Mouse (Mus musculus): ENCODE data around the gene Hist1h2bg. TPM values are rescaled to one million over a fixed set of nuclear protein-coding genes. Genes with fewer than 3 reads are reported as not detected.

Gene Hist1h2bg
- polyA plus RNA-seq, 1 experiment = 9.9 TPM

- H3K79me3 ChIP-seq (ENCODE audit: low read depth) = no peaks in the 10 kb centered on the region
- no peaks in the 10 kb centered on the region for H3K79me2 ChIP-seq (ENCODE audit: control insufficient read depth, insufficient read depth)
- H3K27me3 ChIP-seq (ENCODE audit: control insufficient read depth, insufficient read depth, insufficient read length) = no peaks in the 10 kb centered on the region
Observed at GRCm38 (mm10) chr13:23595185-23595584, 24.0 kb downstream of the Hist1h2bg start.

GRCm38 (mm10) chr13:23595622-23596372 is 24.6 kb downstream of the Hist1h2bg start:
- Histone ChIP-seq H3ac (ENCODE audit: control insufficient read depth, insufficient read length, low read depth) (no peak overlapping the region), H3K4me3 (ENCODE audit: insufficient read depth, poor library complexity, severe bottlenecking) (no peak overlapping the region), H3K36me3 (ENCODE audit: control insufficient read depth, insufficient read depth) (no peaks in the 10 kb centered on the region), H3K79me2 (ENCODE audit: control insufficient read depth, insufficient read depth) (no peaks in the 10 kb centered on the region), H3K79me3 (ENCODE audit: low read depth) (no peaks in the 10 kb centered on the region), H3K27me3 (ENCODE audit: control insufficient read depth, insufficient read depth, insufficient read length) (no peaks in the 10 kb centered on the region)
- no peak for TF ChIP-seq FOSL1 (IDR thresholded peaks at IDR 0.05; ENCODE audit: insufficient read depth, low read length, poor library complexity, severe bottlenecking)
- TF ChIP-seq MAX (IDR thresholded peaks at IDR 0.05) = no peak
- TF ChIP-seq CTCF (IDR thresholded peaks at IDR 0.05; ENCODE audit: control insufficient read depth, insufficient read depth, insufficient read length) = no peak
- no peak for TF ChIP-seq CEBPB (IDR thresholded peaks at IDR 0.05; ENCODE audit: low read depth)
- TF ChIP-seq MYOG (IDR thresholded peaks at IDR 0.05; ENCODE audit: control insufficient read depth, extremely low read depth, insufficient read length) = no peak

More at GRCm38 (mm10) chr13:23595185-23595584, 24.0 kb downstream of the Hist1h2bg start:
- Histone ChIP-seq H3ac (ENCODE audit: control insufficient read depth, insufficient read length, low read depth) (no peak overlapping the region), H3K36me3 (ENCODE audit: control insufficient read depth, insufficient read depth) (no peaks in the 10 kb centered on the region), H3K4me3 (ENCODE audit: insufficient read depth, poor library complexity, severe bottlenecking) (no peak overlapping the region)
- TF ChIP-seq CEBPB (IDR thresholded peaks at IDR 0.05; ENCODE audit: low read depth) (no peak), CTCF (IDR thresholded peaks at IDR 0.05; ENCODE audit: control insufficient read depth, insufficient read depth, insufficient read length) (no peak), FOSL1 (IDR thresholded peaks at IDR 0.05; ENCODE audit: insufficient read depth, low read length, poor library complexity, severe bottlenecking) (no peak), MAX (IDR thresholded peaks at IDR 0.05) (no peak), MYOG (IDR thresholded peaks at IDR 0.05; ENCODE audit: control insufficient read depth, extremely low read depth, insufficient read length) (no peak), MYOD1 (IDR thresholded peaks at IDR 0.05; ENCODE audit: control insufficient read depth, insufficient read length, low read depth) (no peak), USF1 (IDR thresholded peaks at IDR 0.05; ENCODE audit: low read depth) (no peak)

GRCm38 (mm10) chr13:23597957-23598356 is 26.8 kb downstream of the Hist1h2bg start:
- Histone ChIP-seq H3K79me3 (ENCODE audit: low read depth) (no peaks in the 10 kb centered on the region), H3K27me3 (ENCODE audit: control insufficient read depth, insufficient read depth, insufficient read length) (no peaks in the 10 kb centered on the region), H3K4me3 (ENCODE audit: insufficient read depth, poor library complexity, severe bottlenecking) (no peak overlapping the region), H3K36me3 (ENCODE audit: control insufficient read depth, insufficient read depth) (no peaks in the 10 kb centered on the region), H3ac (ENCODE audit: control insufficient read depth, insufficient read length, low read depth) (no peak overlapping the region), H3K79me2 (ENCODE audit: control insufficient read depth, insufficient read depth) (no peaks in the 10 kb centered on the region)
- TF ChIP-seq FOSL1 (IDR thresholded peaks at IDR 0.05; ENCODE audit: insufficient read depth, low read length, poor library complexity, severe bottlenecking) (no peak), CTCF (IDR thresholded peaks at IDR 0.05; ENCODE audit: control insufficient read depth, insufficient read depth, insufficient read length) (peak; percentile 17)

- Histone ChIP-seq H3K4me3 (ENCODE audit: insufficient read depth, poor library complexity, severe bottlenecking) (no peak overlapping the region), H3ac (ENCODE audit: control insufficient read depth, insufficient read length, low read depth) (no peak overlapping the region), H3K79me3 (ENCODE audit: low read depth) (no peaks in the 10 kb centered on the region), H3K27me3 (ENCODE audit: control insufficient read depth, insufficient read depth, insufficient read length) (no peaks in the 10 kb centered on the region), H3K79me2 (ENCODE audit: control insufficient read depth, insufficient read depth) (no peaks in the 10 kb centered on the region), H3K36me3 (ENCODE audit: control insufficient read depth, insufficient read depth) (no peaks in the 10 kb centered on the region)
- TF ChIP-seq USF1 (IDR thresholded peaks at IDR 0.05; ENCODE audit: low read depth) (no peak), MYOD1 (IDR thresholded peaks at IDR 0.05; ENCODE audit: control insufficient read depth, insufficient read length, low read depth) (no peak), MYOG (IDR thresholded peaks at IDR 0.05; ENCODE audit: control insufficient read depth, extremely low read depth, insufficient read length) (no peak), MAX (IDR thresholded peaks at IDR 0.05) (no peak), FOSL1 (IDR thresholded peaks at IDR 0.05; ENCODE audit: insufficient read depth, low read length, poor library complexity, severe bottlenecking) (no peak), CEBPB (IDR thresholded peaks at IDR 0.05; ENCODE audit: low read depth) (no peak), CTCF (IDR thresholded peaks at IDR 0.05; ENCODE audit: control insufficient read depth, insufficient read depth, insufficient read length) (no peak)
Observed at GRCm38 (mm10) chr13:23603182-23603699, 32.0 kb downstream of the Hist1h2bg start.

- Histone ChIP-seq H3ac (ENCODE audit: control insufficient read depth, insufficient read length, low read depth) (no peak overlapping the region), H3K79me2 (ENCODE audit: control insufficient read depth, insufficient read depth) (no peaks in the 10 kb centered on the region), H3K4me3 (ENCODE audit: insufficient read depth, poor library complexity, severe bottlenecking) (no peak overlapping the region), H3K27me3 (ENCODE audit: control insufficient read depth, insufficient read depth, insufficient read length) (no peaks in the 10 kb centered on the region), H3K36me3 (ENCODE audit: control insufficient read depth, insufficient read depth) (no peaks in the 10 kb centered on the region), H3K79me3 (ENCODE audit: low read depth) (no peaks in the 10 kb centered on the region)
- TF ChIP-seq MYOG (IDR thresholded peaks at IDR 0.05; ENCODE audit: control insufficient read depth, extremely low read depth, insufficient read length) = no peak
- no peak for TF ChIP-seq MAX (IDR thresholded peaks at IDR 0.05)
- no peak for TF ChIP-seq CEBPB (IDR thresholded peaks at IDR 0.05; ENCODE audit: low read depth)
- TF ChIP-seq FOSL1 (IDR thresholded peaks at IDR 0.05; ENCODE audit: insufficient read depth, low read length, poor library complexity, severe bottlenecking) = no peak
- TF ChIP-seq MYOD1 (IDR thresholded peaks at IDR 0.05; ENCODE audit: control insufficient read depth, insufficient read length, low read depth) = no peak
- no peak for TF ChIP-seq USF1 (IDR thresholded peaks at IDR 0.05; ENCODE audit: low read depth)
- TF ChIP-seq CTCF (IDR thresholded peaks at IDR 0.05; ENCODE audit: control insufficient read depth, insufficient read depth, insufficient read length) = no peak
Observed at GRCm38 (mm10) chr13:23604452-23604851, 33.3 kb downstream of the Hist1h2bg start.

Measured in C2C12 (cell line).